Mouse (Mus musculus) cerebellum, adult 2 months (tissue): Measurements from ENCODE around the gene Rfx8.

Source experiments
- CTCF ChIP-seq: fragments of 200-500 bp; IDR thresholded peaks from 2 replicates; pipeline ENCODE4 v1.5.1; 2011; ENCODE audit warnings: low read depth, mild to moderate bottlenecking, control low read depth, low read length, moderate library complexity, borderline replicate concordance; ENCODE audit not compliant: insufficient read depth
- POLR2A ChIP-seq: fragments of 200-500 bp; IDR thresholded peaks from 2 replicates; pipeline ENCODE4 v1.6.1; 2011; ENCODE audit warnings: low read length, control low read depth, borderline replicate concordance; ENCODE audit not compliant: insufficient read depth

GRCm38 (mm10) chr1:39625491-39625890 is 95.3 kb downstream of the Rfx8 start:
- no peak for TF ChIP-seq POLR2A
- TF ChIP-seq CTCF, result no peak
